Mouse (Mus musculus) CD4-positive, CD25-positive, alpha-beta regulatory T cell, adult 9 weeks (primary cell): ENCODE data around the gene Rpe. TPM values are rescaled to one million over a fixed set of nuclear protein-coding genes. Genes with fewer than 3 reads are reported as not detected.

ENCODE experiments used
- polyA plus RNA-seq: library from polyadenylated mRNA; unstranded; fragments of 100-300 nt; shearing (Covaris generic); gene quantifications from one replicate; pipeline ENCODE4 v1.2.1, GENCODE M21; 2017

The Rpe gene
- 61.3 TPM for polyA plus RNA-seq

DNA sequence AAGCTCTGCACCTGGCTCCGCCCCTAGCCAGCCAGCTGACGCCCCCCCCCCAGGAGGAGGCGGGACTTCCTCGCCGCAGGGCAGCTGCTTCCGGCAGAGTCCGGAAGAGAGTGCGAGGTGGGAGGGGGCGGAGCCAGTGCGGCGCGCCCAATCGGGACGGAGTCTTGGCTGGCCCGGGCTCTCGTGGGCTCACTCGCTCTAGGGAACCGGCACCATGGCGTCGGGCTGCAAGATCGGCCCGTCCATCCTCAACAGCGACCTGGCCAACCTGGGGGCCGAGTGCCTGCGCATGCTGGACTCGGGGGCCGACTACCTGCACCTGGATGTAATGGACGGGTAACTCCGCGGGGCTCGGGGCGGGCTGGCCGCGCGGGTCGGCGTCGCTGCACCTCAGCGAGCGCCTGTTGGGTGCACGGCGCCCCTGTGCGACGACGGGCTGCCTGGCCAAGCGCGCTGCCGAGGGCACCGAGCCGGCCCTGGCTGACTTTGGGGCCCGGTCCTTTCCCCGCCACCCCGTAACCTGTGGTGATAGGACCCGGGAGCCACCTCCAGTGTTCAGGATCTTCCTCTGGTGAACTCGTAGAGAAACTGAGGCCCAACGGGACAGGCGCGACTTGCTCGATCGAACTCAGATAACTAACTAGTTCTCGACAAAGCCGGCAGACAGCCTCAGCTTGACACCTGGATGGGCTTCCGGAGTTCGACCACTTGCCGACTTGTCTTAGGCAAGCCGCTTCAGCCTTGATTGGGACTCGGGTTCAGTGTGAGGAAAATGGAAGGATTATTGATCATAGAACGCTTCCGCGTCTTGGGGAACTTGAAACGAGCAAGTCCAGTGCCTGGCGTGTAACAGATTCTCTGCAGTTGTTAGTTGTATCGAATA is at the start of gene Rpe:
TSS of gene Rpe (plus strand) at position 139 of the 883 bp plus-strand sequence.

Other genes with a start within 250 kb of the Rpe start
- not detected for gene Unc80, start 232.5 kb upstream of the Rpe start, polyA plus RNA-seq
- gene Kansl1l, start 116.7 kb downstream of the Rpe start, polyA plus RNA-seq, result 6.7 TPM
- 22.6 TPM for gene Acadl, start 162.4 kb downstream of the Rpe start, polyA plus RNA-seq
- gene Myl1, start 244.6 kb downstream of the Rpe start, polyA plus RNA-seq, result not detected